Mouse (Mus musculus) right cerebral cortex, postnatal 14 days (tissue): Measurements from ENCODE around the gene March4.

Source experiments
- DNase-seq: peaks from one replicate; pipeline ENCODE4 v3.0.0; 2022

Gene March4

GRCm38 (mm10) chr1:72439146-72439545 is 97.6 kb downstream of the March4 start:
- no peak for DNase-seq

GRCm38 (mm10) chr1:72436967-72437366 is 99.8 kb downstream of the March4 start:
- DNase-seq: no peak

GRCm38 (mm10) chr1:72434510-72434909 is 102.2 kb downstream of the March4 start:
- no peak for DNase-seq

GRCm38 (mm10) chr1:72432579-72432978 is 104.2 kb downstream of the March4 start:
- no peak for DNase-seq

GRCm38 (mm10) chr1:72429107-72429807 is 107.5 kb downstream of the March4 start:
- DNase-seq: no peak

- DNase-seq: no peak
Observed at GRCm38 (mm10) chr1:72428526-72428925, 108.2 kb downstream of the March4 start.

- DNase-seq: no peak
Observed at GRCm38 (mm10) chr1:72426456-72426855, 110.3 kb downstream of the March4 start.

- no peak for DNase-seq
Observed at GRCm38 (mm10) chr1:72422121-72422520, 114.6 kb downstream of the March4 start.

- no peak for DNase-seq
Observed at GRCm38 (mm10) chr1:72420220-72420619, 116.5 kb downstream of the March4 start.

- DNase-seq: no peak
Observed at GRCm38 (mm10) chr1:72418744-72419655, 117.7 kb downstream of the March4 start.

GRCm38 (mm10) chr1:72414561-72415253 is 122.0 kb downstream of the March4 start:
- DNase-seq: no peak

- DNase-seq: no peak
Observed at GRCm38 (mm10) chr1:72414133-72414532, 122.6 kb downstream of the March4 start.

GRCm38 (mm10) chr1:72413205-72413604 is 123.5 kb downstream of the March4 start:
- DNase-seq: no peak

GRCm38 (mm10) chr1:72411108-72411507 is 125.6 kb downstream of the March4 start:
- no peak for DNase-seq

GRCm38 (mm10) chr1:72409936-72410335 is 126.8 kb downstream of the March4 start:
- DNase-seq: no peak

GRCm38 (mm10) chr1:72406505-72407079 is 130.1 kb downstream of the March4 start:
- no peak for DNase-seq

GRCm38 (mm10) chr1:72401331-72402069 is 135.2 kb downstream of the March4 start:
- DNase-seq: no peak

- peak; percentile 40 for DNase-seq
Observed at GRCm38 (mm10) chr1:72400616-72401015, 136.1 kb downstream of the March4 start.

GRCm38 (mm10) chr1:72399720-72400401 is 136.9 kb downstream of the March4 start:
- DNase-seq: no peak

GRCm38 (mm10) chr1:72390420-72390819 is 146.3 kb downstream of the March4 start:
- DNase-seq: no peak

- no peak for DNase-seq
Observed at GRCm38 (mm10) chr1:72383651-72384050, 153.1 kb downstream of the March4 start.

GRCm38 (mm10) chr1:72383056-72383455 is 153.7 kb downstream of the March4 start:
- no peak for DNase-seq
